Mouse (Mus musculus) hindbrain, embryonic 11.5 days (tissue): ENCODE measurements at regions not wholly inside any gene's neighbourhood (a gene's known extent, or its start where the extent isn't known, plus 50 kb on each side); places are given as distances from the start of the nearest gene placed in this dataset.

Experiments
- ATAC-seq: fragments of 200-750 bp; cut with Nextera tagmentation; 2 replicates; pipeline ENCODE4 v1.8.0; 2017; ENCODE audit warnings: mild to moderate bottlenecking, moderate TSS enrichment, moderate library complexity; ENCODE audit not compliant: low FRiP score
- DNase-seq: peaks from one replicate; pipeline ENCODE4 v3.0.0-alpha.2; 2015; ENCODE audit warnings: low spot score
- H3K27ac ChIP-seq: fragments of 300-500 bp; sonication (generic); 2 replicates; pipeline ENCODE4 v1.5.1; 2014; ENCODE audit warnings: mild to moderate bottlenecking, low read depth, low read length
- H3K27me3 ChIP-seq: fragments of 300-500 bp; sonication (generic); 2 replicates; pipeline ENCODE4 v1.6.1; 2014; ENCODE audit warnings: mild to moderate bottlenecking, low read length, moderate library complexity, mixed read lengths; ENCODE audit not compliant: control insufficient read depth, insufficient read depth
- H3K36me3 ChIP-seq: fragments of 300-500 bp; sonication (generic); 2 replicates; pipeline ENCODE4 v1.6.1; 2014; ENCODE audit warnings: mild to moderate bottlenecking, low read length, moderate library complexity, mixed read lengths; ENCODE audit not compliant: control insufficient read depth, insufficient read depth
- H3K4me1 ChIP-seq: fragments of 300-500 bp; sonication (generic); replicated peaks from 2 replicates; pipeline ENCODE4 v1.6.1; 2014; ENCODE audit warnings: low read length, mixed read lengths; ENCODE audit not compliant: control insufficient read depth, insufficient read depth
- H3K4me2 ChIP-seq: fragments of 300-500 bp; sonication (generic); replicated peaks from 2 replicates; pipeline ENCODE4 v1.6.1; 2014; ENCODE audit warnings: mild to moderate bottlenecking, low read depth, low read length
- H3K4me3 ChIP-seq: fragments of 300-500 bp; sonication (generic); 2 replicates; pipeline ENCODE4 v1.5.1; 2014; ENCODE audit warnings: low read depth, low read length
- H3K9ac ChIP-seq: fragments of 300-500 bp; sonication (generic); 2 replicates; pipeline ENCODE4 v1.6.1; 2014; ENCODE audit warnings: low read depth, low read length
- H3K9me3 ChIP-seq: fragments of 300-500 bp; sonication (generic); 2 replicates; pipeline ENCODE4 v1.6.1; 2016; ENCODE audit warnings: low read length; ENCODE audit not compliant: control insufficient read depth
- WGBS: fragments of 180-500 bp; shearing (Covaris S2); extraction: QIAGEN DNeasy Blood & Tissue Kit; methylation state at CpG from one replicate; pipeline ENCODE4 v1.1.7; 2014; 5-methylcytosine and 5-hydroxymethylcytosine counted together

DNA sequence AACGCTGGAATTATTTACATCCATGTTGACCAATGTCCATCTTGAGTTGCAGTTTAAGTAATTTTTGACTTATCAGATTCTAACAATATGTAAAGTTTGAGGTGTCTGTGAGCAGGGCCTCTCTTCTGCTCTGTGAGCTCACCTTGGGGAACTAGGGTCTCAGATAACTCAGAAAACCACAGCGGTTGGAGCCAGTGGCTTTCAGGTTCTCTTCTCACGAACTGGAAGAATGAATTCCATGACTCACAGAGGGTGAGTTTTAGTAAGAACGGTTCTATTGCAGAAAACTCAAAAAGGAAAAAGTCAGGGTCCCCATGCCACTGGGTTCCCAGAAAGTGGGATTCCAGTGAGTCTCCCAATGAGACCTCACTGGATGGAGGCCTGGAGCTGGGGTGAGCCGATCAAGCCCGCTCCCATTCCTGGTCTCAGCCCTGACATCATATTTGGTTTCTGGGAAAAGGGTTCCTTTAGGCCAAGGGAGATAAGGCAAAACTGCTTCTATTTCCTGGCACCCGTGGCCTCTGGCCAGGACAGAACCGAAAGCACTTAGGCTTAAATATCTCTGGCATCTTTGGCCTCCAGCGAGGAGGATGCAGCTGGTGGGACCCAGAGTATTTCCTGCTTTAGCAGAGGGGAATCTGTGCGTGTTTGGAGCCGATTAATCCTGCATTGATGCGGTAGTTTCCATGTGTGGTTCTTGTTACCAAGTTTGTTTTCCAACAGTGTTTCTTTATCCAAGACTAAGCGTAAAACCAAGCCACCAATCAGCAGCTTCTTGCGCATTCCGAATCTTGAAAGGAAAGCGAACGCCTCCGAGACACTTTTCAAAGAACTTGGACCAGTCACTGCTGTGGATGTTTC, 62.4 kb upstream of the Osbpl8 start:
- Histone ChIP-seq H3K4me2 (no peak overlapping the region), H3K9ac (no peak overlapping the region), H3K36me3 (no peaks in the 10 kb centered on the region), H3K27me3 (no peaks in the 10 kb centered on the region), H3K27ac (no peak overlapping the region), H3K4me3 (no peak overlapping the region), H3K4me1 (no peaks in the 10 kb centered on the region), H3K9me3 (no peaks in the 10 kb centered on the region)
- WGBS = 84% methylated on average over 18 of the region's 18 CpGs
- DNase-seq (no peak), ATAC-seq (no peak)

DNA sequence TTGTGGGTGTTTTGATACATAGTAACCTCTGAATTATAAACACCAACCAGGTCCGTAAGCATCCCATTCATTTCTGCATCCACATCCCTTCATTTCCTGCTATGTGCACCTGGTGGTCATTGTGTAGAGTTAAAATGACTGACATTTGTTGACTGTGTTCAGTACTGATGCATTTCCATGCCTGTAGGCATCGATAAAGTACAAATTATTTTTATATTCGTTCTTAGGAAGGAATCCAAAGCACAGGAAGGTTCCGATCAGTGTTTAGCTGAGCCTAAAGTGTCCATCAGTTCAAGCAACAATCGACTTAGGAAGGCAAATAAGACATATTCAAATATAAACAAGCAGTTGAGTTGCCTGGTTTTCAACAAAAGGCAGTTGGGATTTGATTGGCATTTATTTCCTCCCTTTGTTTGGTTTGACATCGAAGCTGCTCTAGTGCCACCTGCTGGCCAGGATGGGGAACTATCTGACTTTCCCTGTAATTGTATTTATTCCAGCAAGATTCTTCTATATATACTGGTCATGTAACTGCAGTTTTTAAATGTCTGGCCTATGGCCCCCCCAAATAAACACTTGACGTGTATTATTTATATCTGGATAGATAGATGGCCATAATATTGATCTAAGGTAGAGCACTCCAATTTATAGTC, 64.6 kb upstream of the Osbpl8 start:
- Histone ChIP-seq H3K4me3 (no peak overlapping the region), H3K36me3 (no peaks in the 10 kb centered on the region), H3K27me3 (no peaks in the 10 kb centered on the region), H3K9me3 (no peaks in the 10 kb centered on the region), H3K4me2 (no peak overlapping the region), H3K4me1 (no peaks in the 10 kb centered on the region), H3K27ac (no peak overlapping the region), H3K9ac (no peak overlapping the region; the same call in 1 of the 2 replicates)
- WGBS = 51% methylated on average over 7 of the region's 7 CpGs
- ATAC-seq (peak; percentile 71), DNase-seq (peak; percentile 83)

DNA sequence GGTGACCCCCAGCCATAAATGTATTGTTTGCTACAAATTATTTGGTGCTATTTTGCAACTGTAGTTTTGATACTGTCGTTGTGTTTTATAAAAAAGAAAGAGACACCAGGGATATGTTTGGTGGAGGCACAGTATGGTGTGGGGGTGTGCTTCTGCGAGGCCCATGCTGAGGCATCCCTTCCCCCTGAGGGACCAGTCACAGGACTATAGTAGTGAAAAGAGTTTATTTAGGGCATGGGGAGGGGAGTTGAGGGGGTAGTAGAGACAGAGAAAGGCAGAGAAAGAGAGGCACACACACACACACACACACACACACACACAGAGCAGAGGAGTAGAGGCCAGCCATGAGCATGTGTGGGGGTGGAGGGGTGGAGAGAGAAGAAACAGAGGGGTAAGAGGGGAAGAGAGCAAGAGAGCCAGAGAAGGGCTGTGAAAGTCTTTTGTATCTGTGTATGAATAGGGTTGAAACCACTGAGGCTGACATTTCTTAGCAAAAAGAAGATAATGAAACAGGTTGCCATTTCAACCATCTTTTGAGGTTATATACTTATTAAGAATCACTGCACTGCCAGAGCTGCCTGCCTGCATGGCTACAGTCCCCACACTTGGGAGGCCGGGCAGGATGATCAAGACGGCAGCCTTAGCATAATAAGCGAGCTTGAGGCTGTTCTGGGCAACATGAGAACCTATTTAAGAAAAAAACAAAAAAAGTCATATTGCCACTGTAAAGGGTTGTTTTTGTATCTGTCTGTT, 65.3 kb upstream of the Osbpl8 start:
- Histone ChIP-seq H3K4me2 (no peak overlapping the region), H3K27me3 (no peaks in the 10 kb centered on the region), H3K9me3 (no peaks in the 10 kb centered on the region), H3K4me3 (no peak overlapping the region), H3K27ac (no peak overlapping the region), H3K9ac (peak overlapping the region; percentile 19; the same call in 1 of the 2 replicates), H3K4me1 (no peaks in the 10 kb centered on the region), H3K36me3 (no peaks in the 10 kb centered on the region)
- 0 out of 2 replicates have a peak, but pooled peaks have one; percentile 36 for ATAC-seq
- 67% methylated on average over 5 of the region's 5 CpGs for WGBS
- peak; percentile 34 for DNase-seq

DNA sequence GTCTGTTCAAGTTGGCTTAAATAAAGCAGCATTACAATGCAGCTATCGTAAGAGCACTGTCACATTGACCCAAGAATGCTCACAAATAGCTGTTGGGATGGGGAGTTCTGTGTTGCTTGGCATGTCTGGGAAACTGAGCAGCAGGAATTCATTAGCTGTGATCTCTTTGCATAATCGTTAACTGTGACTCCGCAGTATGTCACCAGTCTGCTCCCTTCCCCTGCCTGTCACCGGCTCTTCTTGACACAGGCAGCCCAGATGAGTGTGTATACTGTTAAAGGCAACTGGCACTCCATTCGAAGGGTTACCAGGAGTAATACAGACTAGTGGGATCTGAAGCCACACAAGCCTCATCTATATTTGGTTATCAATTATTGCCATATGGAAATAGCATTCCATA, 67.3 kb upstream of the Osbpl8 start:
- Histone ChIP-seq H3K4me2 (no peak overlapping the region), H3K4me1 (no peaks in the 10 kb centered on the region), H3K36me3 (no peaks in the 10 kb centered on the region), H3K27ac (no peak overlapping the region), H3K27me3 (no peaks in the 10 kb centered on the region), H3K4me3 (no peak overlapping the region), H3K9me3 (no peaks in the 10 kb centered on the region), H3K9ac (no peak overlapping the region)
- ATAC-seq (no peak), DNase-seq (no peak)
- WGBS = 63% methylated on average over 5 of the region's 5 CpGs

DNA sequence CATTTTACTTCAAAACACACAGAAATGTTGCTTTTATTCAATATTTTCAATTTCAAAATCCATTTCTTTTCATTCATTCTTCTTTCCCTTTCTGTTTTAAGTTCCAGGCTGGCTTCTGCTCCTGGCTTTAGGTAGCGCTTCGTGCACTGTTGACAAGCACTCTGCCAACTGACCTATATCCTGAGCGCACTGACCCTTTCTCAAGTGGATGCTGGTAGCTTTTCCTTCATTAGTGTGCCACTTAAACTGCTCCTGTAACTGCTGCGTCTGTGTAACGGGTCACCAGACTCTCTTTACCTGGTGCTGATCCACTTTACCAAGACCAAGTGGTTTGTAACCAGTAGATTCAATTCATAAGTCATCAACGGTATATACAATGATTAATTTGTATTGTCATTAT, 67.7 kb upstream of the Osbpl8 start:
- Histone ChIP-seq H3K4me1 (no peaks in the 10 kb centered on the region), H3K36me3 (no peaks in the 10 kb centered on the region), H3K27ac (no peak overlapping the region), H3K4me3 (no peak overlapping the region), H3K4me2 (no peak overlapping the region), H3K9me3 (no peaks in the 10 kb centered on the region), H3K9ac (no peak overlapping the region), H3K27me3 (no peaks in the 10 kb centered on the region)
- DNase-seq (no peak), ATAC-seq (no peak)
- 81% methylated on average over 6 of the region's 6 CpGs for WGBS

DNA sequence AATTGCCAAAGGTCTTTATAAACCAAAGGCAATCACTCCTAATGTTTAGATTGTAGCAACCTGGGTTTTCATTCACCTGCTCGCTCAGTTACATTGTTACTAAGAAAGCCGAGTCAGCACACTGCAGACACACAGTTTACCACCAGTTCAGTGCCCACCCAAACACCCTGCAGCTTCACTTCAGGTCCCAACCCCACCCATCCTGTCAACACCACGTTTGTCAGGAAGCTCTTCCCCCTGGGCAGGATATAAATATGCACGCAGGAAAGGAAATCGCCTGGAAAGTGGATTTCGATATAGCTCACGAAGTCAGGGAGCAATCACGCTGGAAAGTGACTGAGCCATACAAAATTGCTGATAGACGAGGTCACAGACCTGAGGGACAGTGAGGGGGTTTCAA, 70.1 kb upstream of the Osbpl8 start:
- Histone ChIP-seq H3K4me2 (no peak overlapping the region), H3K9ac (no peak overlapping the region), H3K27ac (no peak overlapping the region), H3K27me3 (no peaks in the 10 kb centered on the region), H3K9me3 (no peaks in the 10 kb centered on the region), H3K4me3 (no peak overlapping the region), H3K4me1 (no peaks in the 10 kb centered on the region), H3K36me3 (no peaks in the 10 kb centered on the region)
- ATAC-seq = no peak
- 59% methylated on average over 9 of the region's 9 CpGs for WGBS
- no peak for DNase-seq

DNA sequence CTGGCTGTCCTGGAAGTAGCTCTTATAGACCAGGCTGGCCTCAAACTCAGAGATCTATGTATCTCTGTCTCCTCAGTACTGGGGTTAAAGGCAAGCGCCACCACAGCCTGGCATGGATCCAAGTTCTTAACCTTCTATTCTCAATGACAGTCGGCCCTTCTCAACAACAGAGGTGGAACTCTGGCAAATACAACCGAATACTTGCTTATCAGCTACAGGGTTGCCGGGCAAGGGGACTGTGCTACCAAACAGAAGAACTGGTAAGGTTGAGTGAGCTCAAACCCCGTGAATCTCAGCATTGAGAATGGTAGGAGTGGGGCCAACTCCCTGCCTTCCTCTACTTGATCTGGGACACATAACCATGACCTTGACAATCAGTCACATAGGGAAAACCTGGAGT, 75.2 kb upstream of the Osbpl8 start:
- Histone ChIP-seq H3K9ac (no peak overlapping the region), H3K4me3 (no peak overlapping the region), H3K4me2 (no peak overlapping the region), H3K4me1 (no peaks in the 10 kb centered on the region), H3K27ac (no peak overlapping the region), H3K9me3 (no peaks in the 10 kb centered on the region), H3K27me3 (no peaks in the 10 kb centered on the region), H3K36me3 (no peaks in the 10 kb centered on the region)
- ATAC-seq = no peak
- WGBS = 86% methylated on average over 5 of the region's 5 CpGs
- no peak for DNase-seq

DNA sequence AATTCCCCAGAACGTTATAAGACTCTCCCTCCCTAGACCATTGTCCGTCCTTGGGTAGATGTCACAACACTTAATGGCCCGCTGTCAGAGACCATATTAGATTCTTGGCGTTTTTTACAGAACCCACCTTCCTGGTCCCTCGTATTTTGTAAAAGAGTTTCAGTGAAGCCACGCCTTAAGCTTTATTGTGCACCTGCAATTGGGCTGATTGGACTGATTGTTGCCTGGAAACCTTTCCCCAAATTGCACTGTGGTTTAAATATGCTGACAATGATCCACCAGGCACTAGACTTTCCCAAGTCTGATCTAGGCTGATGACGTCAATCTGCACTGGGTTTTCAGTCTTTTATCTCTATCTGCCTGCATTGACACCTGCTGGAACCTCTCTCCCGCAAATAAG, 75.6 kb upstream of the Zdhhc17 start:
- no peaks in the 10 kb centered on the region for H3K9me3 ChIP-seq
- WGBS = 84% methylated on average over 8 of the region's 8 CpGs
- no peak overlapping the region for H3K9ac ChIP-seq
- H3K36me3 ChIP-seq = no peaks in the 10 kb centered on the region
- H3K4me1 ChIP-seq = no peaks in the 10 kb centered on the region
- no peak overlapping the region for H3K4me3 ChIP-seq
- no peak for DNase-seq
- no peak overlapping the region for H3K4me2 ChIP-seq
- H3K27me3 ChIP-seq = no peaks in the 10 kb centered on the region
- no peak overlapping the region for H3K27ac ChIP-seq
- ATAC-seq = no peak
